Mouse (Mus musculus) brain, embryonic 14.5 days (tissue): ENCODE measurements around the gene Wipi2.

ENCODE experiments used
- CTCF ChIP-seq: fragments of 200-500 bp; IDR thresholded peaks from 2 replicates; pipeline ENCODE4 v1.5.1; 2012; ENCODE audit warnings: inconsistent platforms, mild to moderate bottlenecking, moderate library complexity, borderline replicate concordance; ENCODE audit not compliant: insufficient read depth, insufficient read length; ENCODE audit errors: extremely low read depth
- POLR2A ChIP-seq: fragments of 200-500 bp; IDR thresholded peaks from 2 replicates; pipeline ENCODE4 v1.6.1; 2012; ENCODE audit warnings: mild to moderate bottlenecking, inconsistent platforms, borderline replicate concordance; ENCODE audit not compliant: poor library complexity, insufficient read depth, insufficient read length, severe bottlenecking; ENCODE audit errors: extremely low read depth

GRCm38 (mm10) chr5:142696258-142696657 is 68.8 kb downstream of the Wipi2 start:
- TF ChIP-seq CTCF (no peak), POLR2A (no peak)
